Mouse (Mus musculus) retina, postnatal 7 days (tissue): ENCODE measurements around the gene Tmbim4.
"Not testable (repeated sequence)": the region's sequence is repeated elsewhere in the genome, so short reads cannot be mapped to it uniquely, and the experiment has no call there.

Experiments
- DNase-seq: peaks from one replicate; pipeline ENCODE4 v3.0.0-alpha.2; 2012; ENCODE audit warnings: low read depth, low spot score

The Tmbim4 gene

GRCm38 (mm10) chr10:120197061-120197835, 4.1 kb upstream of the Tmbim4 start:
- no peak for DNase-seq

GRCm38 (mm10) chr10:120201961-120202402, 592 bp downstream of the Tmbim4 start, which contains the start of gene Irak3:
Gene Irak3, minus strand, starts transcription at chr10:120202130.
- DNase-seq: peak; percentile 51

- DNase-seq: no peak
These were observed 1.3 kb downstream of the Tmbim4 start for GRCm38 (mm10) chr10:120202467-120203250.

- no peak for DNase-seq
These were observed 3.3 kb downstream of the Tmbim4 start for GRCm38 (mm10) chr10:120204591-120205210.

- DNase-seq: no peak
These were observed 6.6 kb downstream of the Tmbim4 start for GRCm38 (mm10) chr10:120208015-120208414.

- DNase-seq: peak; percentile 81
These were observed 7.5 kb downstream of the Tmbim4 start for GRCm38 (mm10) chr10:120208575-120209538.

GRCm38 (mm10) chr10:120209539-120209925, 8.1 kb downstream of the Tmbim4 start:
- DNase-seq: no peak

- no peak for DNase-seq
These were observed 8.7 kb downstream of the Tmbim4 start for GRCm38 (mm10) chr10:120210096-120210495.

- not testable (repeated sequence) for DNase-seq
These were observed 15.7 kb downstream of the Tmbim4 start for GRCm38 (mm10) chr10:120217099-120217498.

GRCm38 (mm10) chr10:120218996-120219395, 17.6 kb downstream of the Tmbim4 start:
- no peak for DNase-seq

GRCm38 (mm10) chr10:120219578-120220359, 18.4 kb downstream of the Tmbim4 start:
- no peak for DNase-seq

GRCm38 (mm10) chr10:120220776-120221175, 19.4 kb downstream of the Tmbim4 start:
- no peak for DNase-seq

- DNase-seq: peak; percentile 79
These were observed 25.7 kb downstream of the Tmbim4 start, which contains the start of gene Llph for GRCm38 (mm10) chr10:120226871-120227661. Gene Llph, plus strand, starts transcription at chr10:120227070.

GRCm38 (mm10) chr10:120231718-120232117, 30.3 kb downstream of the Tmbim4 start:
- DNase-seq: peak; percentile 31

GRCm38 (mm10) chr10:120233655-120234367, 32.4 kb downstream of the Tmbim4 start:
- peak; percentile 43 for DNase-seq

GRCm38 (mm10) chr10:120236855-120237254, 35.5 kb downstream of the Tmbim4 start:
- DNase-seq: no peak

GRCm38 (mm10) chr10:120238241-120238640, 36.9 kb downstream of the Tmbim4 start:
- DNase-seq: no peak

- no peak for DNase-seq
These were observed 38.1 kb downstream of the Tmbim4 start for GRCm38 (mm10) chr10:120239476-120239875.

GRCm38 (mm10) chr10:120242421-120242820, 41.0 kb downstream of the Tmbim4 start:
- DNase-seq: no peak
